Mouse (Mus musculus) forebrain, postnatal 0 days (tissue): ENCODE measurements around the gene Wee1. TPM values are rescaled to one million over a fixed set of nuclear protein-coding genes. Genes with fewer than 3 reads are reported as not detected.
A peak's percentile ranks its signal among the peaks of the same experiment; 100 is the strongest.

Experiments used
- ATAC-seq: fragments of 200-750 bp; cut with Nextera tagmentation; 2 replicates; pipeline ENCODE4 v1.8.0; 2017; ENCODE audit warnings: mild to moderate bottlenecking, moderate library complexity
- DNase-seq: peaks from one replicate; pipeline ENCODE4 v3.0.0-alpha.2; 2015
- H3K27ac ChIP-seq: fragments of 300-500 bp; sonication (generic); 2 replicates; pipeline ENCODE4 v1.5.1; 2014; ENCODE audit warnings: low read depth, mild to moderate bottlenecking, antibody characterized with exemption, low read length, moderate library complexity, mixed read lengths
- H3K27me3 ChIP-seq: fragments of 300-500 bp; sonication (generic); 2 replicates; pipeline ENCODE4 v1.6.1; 2014; ENCODE audit warnings: mild to moderate bottlenecking, low read length, mixed read lengths; ENCODE audit not compliant: insufficient read depth
- H3K36me3 ChIP-seq: fragments of 300-500 bp; sonication (generic); 2 replicates; pipeline ENCODE4 v1.6.1; 2014; ENCODE audit warnings: mild to moderate bottlenecking, moderate library complexity; ENCODE audit not compliant: insufficient read depth
- H3K4me1 ChIP-seq: fragments of 300-500 bp; sonication (generic); 2 replicates; pipeline ENCODE4 v1.6.1; 2014; ENCODE audit warnings: antibody characterized with exemption; ENCODE audit not compliant: insufficient read depth
- H3K4me2 ChIP-seq: fragments of 300-500 bp; sonication (generic); 2 replicates; pipeline ENCODE4 v1.6.1; 2014; ENCODE audit warnings: low read depth, mild to moderate bottlenecking, moderate library complexity
- H3K4me3 ChIP-seq: fragments of 300-500 bp; sonication (generic); 2 replicates; pipeline ENCODE4 v1.5.1; 2014; ENCODE audit warnings: low read depth, low read length, mixed read lengths
- H3K9ac ChIP-seq: fragments of 300-500 bp; sonication (generic); 2 replicates; pipeline ENCODE4 v1.6.1; 2014; ENCODE audit warnings: mild to moderate bottlenecking
- H3K9me3 ChIP-seq: fragments of 300-500 bp; sonication (generic); 2 replicates; pipeline ENCODE4 v1.6.1; 2016; ENCODE audit warnings: low read length
- CTCF ChIP-seq: sonication (generic); IDR thresholded peaks from 2 replicates; pipeline ENCODE4 v1.5.1; 2016; ENCODE audit warnings: antibody characterized with exemption, control low read depth, low read depth
- whole genome bisulfite sequencing: fragments of 180-500 bp; shearing (Covaris S2); extraction: QIAGEN DNeasy Blood & Tissue Kit; methylation state at CpG from one replicate; pipeline ENCODE4 v1.1.7; 2014; 5-methylcytosine and 5-hydroxymethylcytosine counted together
- polyA plus RNA-seq: library from polyadenylated mRNA; unstranded; fragments of >200 nt; fragmentation: Nextera tagmentation; extraction: Ambion mirVana; gene quantifications from 2 replicates; pipeline ENCODE4 v1.2.1, GENCODE M21; 2015
- total RNA-seq: library from RNA; depleted of rRNA; stranded (reverse); fragments of >200 nt; gene quantifications from 2 replicates; pipeline ENCODE4 v1.2.3, GENCODE M21; 2014; rRNA removed

Gene Wee1
- total RNA-seq (3.1 and 5.8 TPM in 2 replicates), polyA plus RNA-seq (3.3 and 4.4 TPM in 2 replicates)

GRCm38 (mm10) chr7:110121516-110122288 is at the start of gene Wee1:
TSS of gene Wee1 (plus strand) at chr7:110122046.
- Histone ChIP-seq H3K9ac (peak within 1 kb of the TSS; percentile 59), H3K27ac (peak within 1 kb of the TSS; percentile 77), H3K4me3 (peak within 1 kb of the TSS; percentile 71), H3K4me1 (no peaks in the 10 kb centered on the region), H3K36me3 (no peaks in the 10 kb centered on the region), H3K9me3 (no peaks in the 10 kb centered on the region), H3K4me2 (peak within 1 kb of the TSS; percentile 94), H3K27me3 (no peaks in the 10 kb centered on the region)
- TF ChIP-seq CTCF = no peak
- WGBS = 1% methylated on average over 80 of the region's 81 CpGs
- ATAC-seq (peak; percentile 96), DNase-seq (peak; percentile 99)

GRCm38 (mm10) chr7:110078168-110078567 is 43.7 kb upstream of the Wee1 start:
- ATAC-seq = no peak
- WGBS = 94% methylated on average over 5 of the region's 5 CpGs

GRCm38 (mm10) chr7:110083386-110084165 is 38.3 kb upstream of the Wee1 start:
- Histone ChIP-seq H3K4me1 (no peaks in the 10 kb centered on the region), H3K27me3 (no peaks in the 10 kb centered on the region), H3K36me3 (peaks cover 68% of the 10 kb centered on the region), H3K4me2 (no peak overlapping the region), H3K9me3 (no peaks in the 10 kb centered on the region), H3K9ac (no peak overlapping the region), H3K27ac (peak overlapping the region; percentile 65), H3K4me3 (no peak overlapping the region)
- peak; percentile 76 for TF ChIP-seq CTCF
- DNase-seq (peak; percentile 83), ATAC-seq (peak; percentile 66)
- WGBS = 59% methylated on average over 13 of the region's 13 CpGs

More at GRCm38 (mm10) chr7:110078168-110078567, 43.7 kb upstream of the Wee1 start:
- H3K36me3 ChIP-seq = peaks cover 64% of the 10 kb centered on the region
- no peak overlapping the region for H3K27ac ChIP-seq
- H3K9me3 ChIP-seq = no peaks in the 10 kb centered on the region
- TF ChIP-seq CTCF = no peak
- H3K4me3 ChIP-seq = no peak overlapping the region
- no peak for DNase-seq
- H3K27me3 ChIP-seq = no peaks in the 10 kb centered on the region
- H3K4me2 ChIP-seq = no peak overlapping the region
- H3K4me1 ChIP-seq = no peaks in the 10 kb centered on the region
- no peak overlapping the region for H3K9ac ChIP-seq

- ATAC-seq (no peak), DNase-seq (no peak)
- H3K4me3 ChIP-seq = no peak overlapping the region
- no peak overlapping the region for H3K9ac ChIP-seq
- no peaks in the 10 kb centered on the region for H3K4me1 ChIP-seq
- no peak for TF ChIP-seq CTCF
- H3K27ac ChIP-seq = no peak overlapping the region
- H3K4me2 ChIP-seq = no peak overlapping the region
- no peaks in the 10 kb centered on the region for H3K9me3 ChIP-seq
- H3K36me3 ChIP-seq = peaks cover 66% of the 10 kb centered on the region
- H3K27me3 ChIP-seq = no peaks in the 10 kb centered on the region
Measured at GRCm38 (mm10) chr7:110085217-110085616, 36.6 kb upstream of the Wee1 start.

GRCm38 (mm10) chr7:110087914-110088313 is 33.9 kb upstream of the Wee1 start:
- Histone ChIP-seq H3K9ac (no peak overlapping the region), H3K27ac (no peak overlapping the region), H3K4me1 (no peaks in the 10 kb centered on the region), H3K4me3 (no peak overlapping the region), H3K36me3 (peaks cover 68% of the 10 kb centered on the region), H3K9me3 (no peaks in the 10 kb centered on the region), H3K27me3 (no peaks in the 10 kb centered on the region), H3K4me2 (no peak overlapping the region)
- WGBS = 78% methylated on average over 4 of the region's 4 CpGs
- ATAC-seq (no peak), DNase-seq (no peak)
- no peak for TF ChIP-seq CTCF

- H3K27ac ChIP-seq = no peak overlapping the region
- H3K27me3 ChIP-seq = no peaks in the 10 kb centered on the region
- H3K4me1 ChIP-seq = no peaks in the 10 kb centered on the region
- 40% methylated on average over 7 of the region's 7 CpGs for WGBS
- peaks cover 75% of the 10 kb centered on the region for H3K36me3 ChIP-seq
- TF ChIP-seq CTCF = no peak
- H3K4me3 ChIP-seq = no peak overlapping the region
- H3K9ac ChIP-seq = no peak overlapping the region
- no peak overlapping the region for H3K4me2 ChIP-seq
- ATAC-seq = peak; percentile 59
- no peaks in the 10 kb centered on the region for H3K9me3 ChIP-seq
- DNase-seq = peak; percentile 41
Measured at GRCm38 (mm10) chr7:110091670-110092069, 30.2 kb upstream of the Wee1 start.

GRCm38 (mm10) chr7:110096332-110096731 is 25.5 kb upstream of the Wee1 start:
- DNase-seq = no peak
- TF ChIP-seq CTCF = no peak; the same call in 1 of the 2 replicates
- no peak for ATAC-seq
- Histone ChIP-seq H3K9ac (no peak overlapping the region), H3K27ac (no peak overlapping the region), H3K36me3 (peaks cover 51% of the 10 kb centered on the region), H3K4me3 (no peak overlapping the region), H3K4me2 (no peak overlapping the region), H3K27me3 (no peaks in the 10 kb centered on the region), H3K4me1 (no peaks in the 10 kb centered on the region), H3K9me3 (no peaks in the 10 kb centered on the region)
- 89% methylated on average over 4 of the region's 4 CpGs for WGBS
